Mouse (Mus musculus) liver, adult (tissue): ENCODE results near the gene Hcn2.
A peak's percentile ranks its signal among the peaks of the same experiment; 100 is the strongest.

Experiments
- GATA4 ChIP-seq: IDR thresholded peaks from 2 replicates; pipeline ENCODE4 v1.6.1; 2014; ENCODE audit warnings: mild to moderate bottlenecking, low read length; ENCODE audit not compliant: insufficient replicate concordance

Hcn2 gene

DNA sequence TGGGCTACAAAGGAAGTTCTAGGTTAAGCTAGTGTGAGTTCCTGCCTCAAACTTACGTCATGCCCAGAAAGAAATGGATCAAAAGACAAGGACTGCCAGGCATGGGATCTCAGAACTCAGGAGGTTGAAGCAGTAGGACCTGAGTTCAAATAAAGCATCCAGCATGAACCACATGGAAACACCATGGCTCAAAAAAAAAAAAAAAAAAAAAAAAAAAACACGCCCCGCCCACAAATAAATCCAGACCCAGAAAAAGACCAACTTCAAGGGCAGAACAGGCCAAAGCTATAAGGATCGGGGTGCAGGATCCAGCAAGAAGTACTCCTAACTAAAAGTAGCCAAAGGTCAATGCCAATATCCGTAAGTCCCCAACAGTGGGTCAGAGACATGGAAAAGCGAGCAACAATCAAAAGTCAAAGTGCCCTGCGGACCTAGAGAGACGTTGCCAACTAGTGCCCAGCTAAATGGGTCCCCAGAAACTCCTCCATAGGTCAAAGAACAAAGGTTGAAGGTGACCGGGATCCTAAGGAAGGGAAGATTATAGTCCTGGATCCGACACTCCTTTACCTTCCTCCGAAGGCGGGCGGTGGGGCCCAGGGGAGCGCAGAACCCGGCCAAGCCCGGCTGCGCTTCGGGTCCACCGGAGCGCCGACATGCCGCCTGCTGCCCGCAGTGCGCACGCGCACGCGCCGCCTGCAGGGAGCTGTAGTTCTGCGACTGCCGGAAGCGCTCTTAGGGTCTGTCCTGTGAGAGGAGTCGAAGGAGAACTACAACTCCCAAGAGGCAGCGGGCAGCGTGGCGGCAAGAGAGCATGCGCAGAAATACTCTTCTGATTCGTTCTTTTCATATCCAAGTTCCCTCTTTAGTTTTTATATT, 29.7 kb downstream of the Hcn2 start, which contains the start of gene Polrmt:
Gene Polrmt, minus strand, starts transcription at position 684 of the 876 bp plus-strand sequence.
- no peak for TF ChIP-seq GATA4

DNA sequence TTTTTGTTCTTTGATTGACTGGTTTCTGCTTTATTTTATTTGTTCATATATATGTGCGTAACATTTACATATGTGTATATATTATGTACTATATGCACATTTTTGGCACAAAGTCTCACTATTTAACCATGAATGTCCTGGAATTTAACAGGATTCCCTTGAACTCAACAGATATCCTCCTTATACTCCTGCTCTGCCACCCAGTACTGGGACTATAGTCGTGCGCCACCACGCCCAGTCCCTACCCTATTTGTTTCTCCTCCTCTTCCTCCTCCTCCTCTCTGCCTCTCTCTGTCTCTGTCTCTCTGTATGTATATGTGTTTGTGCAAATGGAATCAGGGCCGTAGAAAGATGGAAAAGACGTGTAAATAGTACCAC, 30.3 kb downstream of the Hcn2 start:
- no peak for TF ChIP-seq GATA4

DNA sequence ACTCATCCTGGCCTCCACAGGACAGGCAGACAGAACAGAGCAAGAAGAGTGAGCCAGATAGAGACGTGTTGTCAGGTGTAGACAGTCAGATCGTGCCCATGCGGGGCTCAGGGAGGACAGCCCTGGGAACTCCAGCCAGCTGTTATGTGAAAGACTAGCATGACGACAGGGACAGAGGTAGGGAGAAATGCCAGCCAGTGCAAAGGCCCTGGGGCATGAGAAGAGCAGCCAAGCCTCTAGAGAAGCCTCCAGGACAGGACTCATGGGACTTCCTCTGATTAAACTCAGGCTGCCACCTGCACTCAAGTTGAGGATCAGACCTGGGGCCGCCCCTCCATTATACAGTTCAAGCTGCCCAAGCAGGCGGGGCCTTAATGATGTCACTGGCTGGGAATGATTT, 32.1 kb downstream of the Hcn2 start:
- no peak for TF ChIP-seq GATA4

DNA sequence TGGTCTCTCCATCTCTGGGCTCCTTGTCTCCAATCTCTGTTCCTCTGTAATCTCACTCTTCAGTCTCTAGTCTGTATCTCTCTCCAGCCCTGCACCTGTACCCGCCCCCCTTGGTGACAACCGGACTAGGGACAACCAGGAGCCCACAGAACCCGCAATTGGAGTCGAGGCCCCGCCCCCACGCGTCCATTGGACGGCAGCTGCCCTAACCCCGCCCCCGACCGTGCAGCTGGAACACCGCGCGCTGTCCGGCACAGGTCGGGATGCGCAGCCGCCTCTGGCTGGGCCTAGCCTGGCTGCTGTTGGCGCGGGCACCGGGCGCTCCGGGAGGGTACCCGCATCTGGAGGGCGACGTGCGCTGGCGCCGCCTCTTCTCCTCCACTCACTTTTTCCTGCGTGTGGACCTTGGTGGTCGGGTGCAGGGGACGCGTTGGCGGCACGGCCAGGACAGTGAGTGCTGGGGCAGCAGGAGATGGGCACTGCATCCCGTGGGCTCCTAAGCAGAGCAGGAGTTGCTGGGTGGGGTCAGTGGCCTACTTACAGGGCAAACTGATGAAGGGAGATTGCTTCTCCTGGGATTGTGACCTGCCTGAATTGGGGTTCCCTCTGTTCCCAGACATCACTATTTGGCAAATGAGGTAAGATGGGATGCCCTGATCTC, 38.6 kb downstream of the Hcn2 start, which contains the start of gene Fgf22:
Gene Fgf22, plus strand, starts transcription at position 221 of the 661 bp plus-strand sequence.
- no peak for TF ChIP-seq GATA4

DNA sequence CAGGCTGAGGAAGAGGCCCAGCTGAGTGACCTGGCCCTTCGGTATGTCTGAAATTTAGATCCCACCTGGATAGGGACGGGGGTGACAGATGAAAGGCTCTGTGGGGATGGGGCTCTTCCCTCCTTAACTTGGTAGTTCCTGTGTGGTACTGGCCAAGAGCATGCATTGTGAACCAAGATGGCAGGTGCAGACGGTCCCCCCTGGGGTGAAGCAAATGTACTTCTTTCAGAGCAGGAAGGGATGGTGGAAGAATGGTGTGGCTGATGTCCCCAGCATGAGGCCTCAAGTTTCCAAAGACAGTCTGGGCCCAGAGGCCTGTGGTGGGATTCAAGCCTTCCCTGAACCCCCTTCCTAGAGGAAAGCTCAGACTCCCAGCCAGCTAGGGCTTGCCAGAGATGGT, 39.4 kb downstream of the Hcn2 start:
- no peak for TF ChIP-seq GATA4

DNA sequence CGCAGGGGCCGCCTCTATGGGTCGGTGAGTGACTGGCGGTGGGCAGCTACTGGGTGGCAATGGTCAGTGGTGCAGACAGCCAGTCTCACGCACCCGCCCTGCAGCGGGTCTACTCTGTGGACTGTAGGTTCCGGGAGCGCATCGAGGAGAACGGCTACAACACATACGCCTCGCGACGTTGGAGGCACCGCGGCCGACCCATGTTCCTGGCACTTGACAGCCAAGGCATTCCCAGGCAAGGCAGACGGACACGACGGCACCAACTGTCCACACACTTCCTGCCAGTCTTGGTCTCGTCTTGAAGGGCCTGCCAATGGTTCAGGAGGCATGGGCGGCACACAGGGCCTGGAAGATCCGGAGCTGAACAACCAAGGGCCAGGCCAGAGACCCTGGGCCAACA, 40.2 kb downstream of the Hcn2 start:
- no peak for TF ChIP-seq GATA4

DNA sequence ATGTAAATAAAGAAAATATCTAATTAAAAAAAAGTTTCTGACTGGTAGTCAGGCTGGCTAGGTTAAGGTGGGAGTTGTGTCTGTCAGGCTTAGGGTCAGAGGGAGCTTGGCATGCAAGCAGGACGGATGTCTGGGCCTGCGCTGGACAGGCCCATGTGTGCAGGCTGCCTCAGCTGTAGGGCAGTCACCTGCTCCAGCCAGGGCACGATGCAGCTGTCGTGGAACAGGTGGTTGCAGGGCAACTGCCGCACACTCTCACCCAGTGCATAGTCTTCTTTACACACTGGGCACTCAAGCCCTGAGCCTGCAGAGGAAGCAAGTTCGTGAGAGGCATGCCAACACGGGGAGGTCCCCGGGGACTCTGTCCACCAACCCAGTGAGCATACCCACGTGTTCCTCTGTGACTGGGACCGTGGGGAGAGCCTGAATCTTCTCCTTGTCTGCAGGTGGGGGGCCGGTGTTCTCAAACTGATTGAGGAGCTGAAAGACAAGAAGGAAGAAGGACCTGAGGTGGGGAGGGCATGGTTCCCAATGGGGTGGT, 44.2 kb downstream of the Hcn2 start:
- TF ChIP-seq GATA4: no peak

DNA sequence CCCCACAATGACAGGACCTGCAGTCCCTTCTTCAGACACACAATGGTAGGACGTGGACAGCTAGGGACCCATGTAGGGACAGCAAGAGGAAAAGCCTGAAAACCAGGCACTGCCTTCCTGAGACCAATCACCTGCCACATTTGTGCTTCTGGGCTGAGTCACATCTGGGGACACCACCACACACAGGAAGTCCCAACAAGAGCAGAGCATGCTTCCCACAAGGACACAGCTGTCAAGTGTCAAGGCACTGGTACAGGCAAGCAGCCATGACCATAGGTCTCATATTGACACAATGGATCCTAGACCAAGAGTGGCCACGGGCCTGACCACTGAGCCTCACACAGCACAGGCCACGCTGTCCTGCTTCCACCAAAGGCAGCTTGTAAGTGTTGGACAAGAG, 46.4 kb downstream of the Hcn2 start:
- TF ChIP-seq GATA4: no peak

DNA sequence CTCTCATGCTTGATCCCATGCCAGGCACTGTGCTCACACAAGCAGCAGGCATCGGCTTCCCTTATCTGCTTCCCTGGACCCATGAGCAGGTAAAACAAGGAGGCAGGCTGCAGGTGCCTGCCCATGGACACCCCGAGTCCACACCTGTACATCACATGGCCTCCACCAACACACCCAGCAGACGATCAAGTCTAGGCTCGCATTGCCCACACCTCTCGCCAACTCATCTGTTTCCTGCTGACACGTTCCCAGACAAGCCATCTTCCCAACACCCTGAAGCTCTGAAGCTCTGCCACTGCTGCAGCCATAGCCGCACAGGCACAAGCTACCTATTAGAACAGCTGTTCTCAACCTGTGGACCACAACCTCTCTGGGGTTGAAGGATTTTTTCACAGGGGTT, 47.8 kb downstream of the Hcn2 start:
- no peak for TF ChIP-seq GATA4

DNA sequence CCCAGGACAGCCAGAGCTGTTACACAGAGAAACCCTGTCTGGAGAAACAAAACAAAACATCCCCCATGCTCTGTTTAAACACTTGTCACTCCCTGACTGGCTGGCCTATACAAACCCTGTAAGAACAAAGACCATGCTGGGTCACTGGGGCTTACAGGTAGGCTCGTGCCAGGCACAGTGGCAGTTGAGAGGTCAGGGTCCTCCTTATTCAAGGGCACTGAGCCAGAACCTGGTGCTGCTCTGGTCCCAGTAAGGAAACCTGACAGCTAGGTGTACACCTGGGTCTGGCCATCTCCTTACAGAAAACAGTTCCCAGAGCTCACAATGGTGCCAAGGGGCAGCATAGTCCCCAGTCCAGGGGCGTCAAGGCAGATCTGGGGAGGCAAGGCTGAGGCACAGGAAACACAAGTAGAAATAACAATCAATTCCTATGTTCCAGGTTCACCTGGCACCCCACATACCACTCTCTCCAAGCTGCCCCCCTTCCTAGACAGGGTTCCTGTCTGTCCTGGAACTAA, 48.9 kb downstream of the Hcn2 start:
- TF ChIP-seq GATA4: no peak

DNA sequence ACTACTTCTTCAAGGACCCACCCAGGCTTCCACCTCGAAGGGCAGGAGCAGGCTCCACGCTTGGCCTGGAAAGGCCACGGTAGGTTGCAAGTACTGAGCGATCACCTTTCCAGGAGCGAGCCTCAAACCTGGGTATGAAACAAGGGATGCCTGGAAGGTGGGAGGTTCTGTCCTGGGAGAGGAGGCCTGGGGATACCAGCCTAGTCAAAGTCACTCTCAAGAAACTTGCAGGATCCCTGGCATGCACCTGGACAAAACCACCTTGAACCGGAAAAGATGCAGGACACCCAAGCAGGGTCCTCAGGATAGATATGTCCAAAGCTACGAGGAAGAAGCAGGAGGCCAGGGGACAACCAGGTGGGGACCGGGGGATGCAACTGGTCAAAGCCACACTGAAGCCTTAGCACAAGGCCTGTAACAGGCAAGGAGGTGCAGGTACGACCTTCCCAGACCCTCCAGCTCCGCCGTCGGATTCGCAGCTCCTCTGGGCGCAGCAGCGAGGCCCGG, 49.6 kb downstream of the Hcn2 start:
- TF ChIP-seq GATA4: no peak

DNA sequence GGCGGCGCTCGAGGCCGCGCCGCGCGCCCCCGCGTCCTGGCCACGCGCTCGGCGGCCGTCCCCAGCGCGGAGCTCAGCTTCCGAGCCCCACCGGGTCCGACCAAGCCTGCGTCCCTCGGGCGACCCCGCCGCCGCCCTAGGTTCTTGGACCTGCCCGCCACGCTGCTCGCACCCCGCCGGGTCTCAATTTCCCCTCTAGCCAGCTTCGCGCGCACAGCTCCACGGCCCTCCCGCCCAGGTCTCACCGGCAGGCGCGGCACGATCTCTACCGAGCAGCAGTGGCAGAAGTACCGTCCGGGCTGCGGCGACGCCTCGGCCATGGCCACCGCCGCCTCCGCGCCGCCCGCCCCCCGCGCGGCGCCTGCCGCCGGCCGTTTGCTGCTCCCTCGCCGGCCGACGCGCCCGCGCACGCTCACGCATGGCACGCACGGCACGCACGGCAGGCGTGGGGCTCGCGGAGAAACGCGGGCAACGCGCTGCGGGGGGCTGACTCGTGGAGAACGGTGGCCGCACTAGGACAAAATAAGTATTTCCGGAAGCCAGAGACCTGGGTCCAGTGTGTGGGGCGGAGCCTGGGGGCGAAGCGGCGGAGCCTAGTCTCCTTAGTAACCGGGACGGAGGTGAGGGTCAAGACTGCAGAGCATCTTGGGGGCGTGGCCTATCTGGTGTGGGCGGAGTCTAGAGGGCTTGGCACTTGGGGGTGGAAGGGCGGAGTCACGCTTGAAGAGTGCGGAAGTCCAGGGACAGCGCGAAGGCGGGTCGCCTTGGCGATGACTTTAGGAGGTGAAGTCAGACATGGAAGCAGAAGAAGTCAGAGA, 50.3 kb downstream of the Hcn2 start, which contains the start of gene Rnf126:
Gene Rnf126, minus strand, starts transcription at position 445 of the 818 bp plus-strand sequence.
- peak; percentile 22; the same call in 1 of the 2 replicates for TF ChIP-seq GATA4

DNA sequence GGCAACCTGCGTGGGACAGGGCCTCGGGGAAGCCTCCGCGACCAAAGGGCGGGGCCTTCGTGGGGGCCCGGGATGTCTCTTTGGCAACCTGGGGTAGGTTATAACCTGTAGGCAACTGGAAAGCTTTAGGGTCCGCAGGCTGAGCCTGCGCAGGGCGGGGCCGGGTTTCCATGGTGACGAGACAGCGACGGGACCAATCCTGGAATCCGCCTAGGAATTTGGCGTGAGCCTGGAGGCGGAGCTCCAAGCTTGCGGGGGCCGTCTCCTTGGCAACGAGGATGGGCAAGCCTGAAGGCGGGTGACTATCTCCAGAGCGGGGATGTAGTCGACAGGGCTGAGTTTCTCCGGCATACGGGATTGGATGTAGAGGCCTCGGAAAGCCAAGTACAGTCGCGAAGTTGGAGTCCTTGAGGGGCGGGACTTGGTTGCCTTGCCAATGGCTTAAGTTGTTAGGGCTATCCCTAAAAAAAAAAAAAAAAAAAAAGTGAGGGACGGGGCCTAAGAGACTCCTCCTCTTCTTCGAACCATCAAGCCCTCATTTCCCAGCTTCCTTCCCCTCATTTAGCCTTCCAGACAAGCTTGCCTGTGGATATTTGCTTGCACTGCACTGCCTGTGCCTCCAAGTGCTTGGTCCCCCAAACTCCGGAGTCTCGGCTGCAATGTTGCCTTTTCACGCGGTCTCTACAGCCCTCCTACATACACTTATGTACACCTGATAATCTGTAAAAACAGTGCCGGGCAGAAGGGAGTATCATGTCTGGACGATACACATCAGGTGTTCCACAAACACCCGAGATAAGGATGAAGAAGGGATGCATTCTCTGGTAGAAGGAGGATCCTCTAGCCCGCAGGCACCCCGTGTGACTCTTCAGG, 51.2 kb downstream of the Hcn2 start:
- no peak for TF ChIP-seq GATA4

DNA sequence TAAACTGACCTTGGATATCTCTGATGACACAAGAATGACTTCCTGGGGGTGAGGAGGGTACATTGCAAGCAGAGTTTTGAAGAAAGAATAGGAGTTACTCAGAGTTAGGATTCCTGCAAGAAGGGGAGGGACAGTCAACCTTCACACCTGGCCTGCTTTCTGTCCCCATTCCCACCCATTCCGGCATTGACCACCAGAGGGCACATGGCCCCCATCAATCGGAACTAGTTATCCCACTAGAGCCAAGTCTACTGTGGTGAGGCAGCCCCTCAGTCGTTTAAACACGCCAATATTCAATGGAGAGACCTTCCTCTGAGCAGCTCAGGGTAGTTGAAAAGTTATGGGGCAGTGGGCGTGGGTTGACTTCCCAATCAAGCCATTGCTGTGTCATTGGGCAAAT, 52.0 kb downstream of the Hcn2 start:
- TF ChIP-seq GATA4: no peak

DNA sequence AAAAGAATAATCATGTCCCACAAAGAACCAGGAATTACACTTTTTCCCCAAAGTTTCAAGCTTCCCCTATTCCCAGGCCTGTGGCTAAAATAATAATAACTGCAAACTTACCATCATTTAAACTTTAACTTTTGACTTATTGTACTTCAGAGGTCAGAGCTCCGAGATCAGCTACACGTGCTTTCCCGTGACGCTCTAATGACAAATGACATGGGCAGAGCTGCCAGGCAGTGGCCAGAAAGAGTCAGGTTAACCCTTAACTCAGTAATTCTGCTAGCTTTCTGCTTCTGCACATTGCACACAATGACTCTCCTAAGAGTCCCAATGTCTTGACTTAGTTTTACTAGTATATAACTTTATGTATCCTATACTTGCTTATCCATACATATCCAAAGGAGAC, 52.9 kb downstream of the Hcn2 start:
- no peak for TF ChIP-seq GATA4
